Mouse (Mus musculus) adrenal gland, postnatal 25 days (tissue): ENCODE measurements around the gene Cd9. TPM values are rescaled to one million over a fixed set of nuclear protein-coding genes. Genes with fewer than 3 reads are reported as not detected.

Experiments
- total RNA-seq: library from RNA; stranded (reverse); gene quantifications from 2 replicates; pipeline ENCODE4 v1.2.3, GENCODE M21; 2021

The Cd9 gene
- total RNA-seq, 1 experiment from 2014 or later: 128 TPM

Other genes with a start within 250 kb of the Cd9 start
- gene Tuba3a, start 208.7 kb downstream of the Cd9 start, total RNA-seq: not detected in 2 replicates
- 78.7 and 91.8 TPM in 2 replicates for gene Ltbr, start 180.9 kb downstream of the Cd9 start, total RNA-seq
- gene Scnn1a, start 174.1 kb downstream of the Cd9 start, total RNA-seq: 1.6 and 1.9 TPM in 2 replicates
- 247 and 250 TPM in 2 replicates for gene Tnfrsf1a, start 145.4 kb downstream of the Cd9 start, total RNA-seq
- 0.30 and 0.38 TPM in 2 replicates for gene Plekhg6, start 114.0 kb downstream of the Cd9 start, total RNA-seq
- 5.8 and 6.9 TPM in 2 replicates for gene Vwf, start 52.0 kb upstream of the Cd9 start, total RNA-seq
- gene Ano2, start 195.6 kb upstream of the Cd9 start, total RNA-seq: not detected in 2 replicates